ENCODE assay signal across 24 mouse cellular contexts in the genomic region with DNA sequence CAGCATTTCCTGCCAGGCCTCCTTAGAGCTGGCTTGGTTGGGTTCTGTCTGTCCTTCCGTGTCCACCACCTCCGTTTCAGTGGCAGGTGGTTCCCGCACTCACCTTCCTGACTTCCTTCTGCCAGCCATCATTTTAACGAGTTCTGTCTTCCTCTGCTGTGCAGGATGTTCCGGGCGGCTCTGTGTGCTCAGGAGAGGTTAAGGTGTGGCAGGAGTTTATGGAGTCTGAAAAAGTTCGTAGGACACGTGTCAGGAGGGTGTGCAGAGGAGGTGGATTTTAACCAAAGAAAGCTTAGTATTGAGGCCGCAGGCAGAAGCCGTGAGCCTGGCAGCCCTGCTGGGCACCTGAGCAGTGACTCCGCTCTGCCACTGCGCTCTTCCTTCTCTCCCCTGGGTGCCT.
"Had no signal": no experiment of that assay in that cellular context is flagged by ENCODE, and none has a peak within 500 bp of the region (broad histone marks: within the 10 kb centered on the region; RNA-seq: fewer than 3 reads in every experiment).

No protein-coding gene starts in this region.

- H3K27ac ChIP-seq: kidney, embryonic 15.5 days; limb, embryonic 10.5 days; limb, embryonic 13.5 days; liver, embryonic 12.5 days; liver, embryonic 15.5 days; lung, embryonic 15.5 days; midbrain, embryonic 12.5 days; neural tube, embryonic 13.5 days; stomach, embryonic 15.5 days had no signal

- H3K9ac ChIP-seq: kidney, embryonic 15.5 days; limb, embryonic 13.5 days; liver, embryonic 12.5 days; liver, embryonic 15.5 days; lung, embryonic 15.5 days; midbrain, embryonic 12.5 days; neural tube, embryonic 13.5 days; stomach, embryonic 15.5 days had no signal

- H3K9me3 ChIP-seq: kidney, embryonic 15.5 days; limb, embryonic 10.5 days; limb, embryonic 13.5 days; liver, embryonic 12.5 days; liver, embryonic 15.5 days; lung, embryonic 15.5 days; midbrain, embryonic 12.5 days; neural tube, embryonic 13.5 days; stomach, embryonic 15.5 days had no signal

- H3K4me3 ChIP-seq: kidney, embryonic 15.5 days; limb, embryonic 10.5 days; limb, embryonic 13.5 days; liver, embryonic 12.5 days; liver, embryonic 15.5 days; lung, embryonic 15.5 days; midbrain, embryonic 12.5 days; myocyte; neural tube, embryonic 13.5 days; stomach, embryonic 15.5 days had no signal

- H3K27me3 ChIP-seq: kidney, embryonic 15.5 days; limb, embryonic 13.5 days; liver, embryonic 12.5 days; liver, embryonic 15.5 days; lung, embryonic 15.5 days; midbrain, embryonic 12.5 days; neural tube, embryonic 13.5 days; stomach, embryonic 15.5 days had no signal

- ATAC-seq: liver, embryonic 12.5 days; midbrain, embryonic 16.5 days had no signal

- H3K4me2 ChIP-seq: kidney, embryonic 15.5 days; limb, embryonic 13.5 days; liver, embryonic 12.5 days; liver, embryonic 15.5 days; lung, embryonic 15.5 days; midbrain, embryonic 12.5 days; neural tube, embryonic 13.5 days; stomach, embryonic 15.5 days had no signal

- H3K4me1 ChIP-seq: midbrain, embryonic 12.5 days; stomach, embryonic 15.5 days had no signal

- DNase-seq: kidney, adult 8-10 months; kidney, postnatal 10 days; kidney, postnatal 36 days; layer of hippocampus, adult 9-11 months; liver; lung, adult 18-20 months; lung, postnatal 10 days; lung, postnatal 4 days; retina, postnatal 1 day; right cerebral cortex, postnatal 25 days; thymus, adult 18-20 months; thymus, postnatal 14 days; thymus, postnatal 4 days had no signal
